Mouse (Mus musculus) intestine, embryonic 15.5 days (tissue): Measurements from ENCODE around the gene Osbpl10. TPM values are rescaled to one million over a fixed set of nuclear protein-coding genes. Genes with fewer than 3 reads are reported as not detected.
"Not testable (repeated sequence)": the region's sequence is repeated elsewhere in the genome, so short reads cannot be mapped to it uniquely, and the experiment has no call there.

Experiments
- ATAC-seq: fragments of 200-750 bp; cut with Nextera tagmentation; 2 replicates; pipeline ENCODE4 v1.8.0; 2017; ENCODE audit warnings: moderate TSS enrichment, moderate library complexity
- H3K27ac ChIP-seq: fragments of 300-500 bp; sonication (generic); 2 replicates; pipeline ENCODE4 v1.5.1; 2015; ENCODE audit warnings: mild to moderate bottlenecking, inconsistent platforms
- H3K27me3 ChIP-seq: fragments of 300-500 bp; sonication (generic); replicated peaks from 2 replicates; pipeline ENCODE4 v1.6.1; 2015; ENCODE audit warnings: inconsistent platforms
- H3K36me3 ChIP-seq: fragments of 300-500 bp; sonication (generic); 2 replicates; pipeline ENCODE4 v1.6.1; 2015; ENCODE audit warnings: inconsistent platforms
- H3K4me1 ChIP-seq: fragments of 300-500 bp; sonication (generic); replicated peaks from 2 replicates; pipeline ENCODE4 v1.6.1; 2015; ENCODE audit warnings: inconsistent platforms
- H3K4me2 ChIP-seq: fragments of 300-500 bp; sonication (generic); replicated peaks from 2 replicates; pipeline ENCODE4 v1.6.1; 2015; ENCODE audit warnings: mild to moderate bottlenecking, inconsistent platforms
- H3K4me3 ChIP-seq: fragments of 300-500 bp; sonication (generic); replicated peaks from 2 replicates; pipeline ENCODE4 v1.5.1; 2015; ENCODE audit warnings: inconsistent platforms
- H3K9ac ChIP-seq: fragments of 300-500 bp; sonication (generic); 2 replicates; pipeline ENCODE4 v1.6.1; 2015; ENCODE audit warnings: inconsistent platforms
- H3K9me3 ChIP-seq: fragments of 300-500 bp; sonication (generic); 2 replicates; pipeline ENCODE4 v1.6.1; 2016; ENCODE audit warnings: inconsistent platforms
- WGBS: fragments of 180-500 bp; shearing (Covaris S2); methylation state at CpG from one replicate; pipeline ENCODE4 v1.1.7; 2015; 5-methylcytosine and 5-hydroxymethylcytosine counted together
- polyA plus RNA-seq: library from polyadenylated mRNA; unstranded; fragments of >200 nt; fragmentation: Nextera tagmentation; extraction: Ambion mirVana; gene quantifications from 2 replicates; pipeline ENCODE4 v1.2.1, GENCODE M21; 2015

Osbpl10 gene
- polyA plus RNA-seq, 1 experiment from 2014 or later = 2.5 TPM

- peak; percentile 54; the same call in 1 of the 2 replicates for ATAC-seq
- Histone ChIP-seq H3K4me1 (peaks cover 6% of the 10 kb centered on the region; the same call in 1 of the 2 replicates), H3K36me3 (no peaks in the 10 kb centered on the region), H3K9me3 (no peaks in the 10 kb centered on the region), H3K4me3 (no peak overlapping the region), H3K27me3 (no peaks in the 10 kb centered on the region), H3K4me2 (no peak overlapping the region), H3K9ac (no peak overlapping the region), H3K27ac (no peak overlapping the region)
- WGBS = 78% methylated on average over 11 of the region's 11 CpGs
These were observed 23.0 kb upstream of the Osbpl10 start for GRCm38 (mm10) chr9:114955340-114955739.

GRCm38 (mm10) chr9:114956945-114957344 lies 21.4 kb upstream of the Osbpl10 start:
- peak; percentile 57; the same call in 1 of the 2 replicates for ATAC-seq
- no peak overlapping the region for H3K9ac ChIP-seq
- no peaks in the 10 kb centered on the region for H3K27me3 ChIP-seq
- no peak overlapping the region for H3K4me3 ChIP-seq
- H3K36me3 ChIP-seq = no peaks in the 10 kb centered on the region
- H3K9me3 ChIP-seq = no peaks in the 10 kb centered on the region
- H3K27ac ChIP-seq = no peak overlapping the region
- no peak overlapping the region for H3K4me2 ChIP-seq
- peaks cover 6% of the 10 kb centered on the region; the same call in 1 of the 2 replicates for H3K4me1 ChIP-seq
- WGBS = 40% methylated on average over 5 of the region's 5 CpGs

- no peaks in the 10 kb centered on the region for H3K36me3 ChIP-seq
- no peaks in the 10 kb centered on the region for H3K27me3 ChIP-seq
- peak overlapping the region; percentile 62 for H3K27ac ChIP-seq
- no peak overlapping the region for H3K4me3 ChIP-seq
- peak; percentile 78 for ATAC-seq
- H3K9ac ChIP-seq = no peak overlapping the region
- H3K4me1 ChIP-seq = peaks cover 6% of the 10 kb centered on the region; the same call in 1 of the 2 replicates
- 61% methylated on average over 4 of the region's 4 CpGs for WGBS
- H3K9me3 ChIP-seq = no peaks in the 10 kb centered on the region
- H3K4me2 ChIP-seq = no peak overlapping the region
These were observed 18.2 kb upstream of the Osbpl10 start for GRCm38 (mm10) chr9:114960043-114960789.

- H3K9me3 ChIP-seq = no peaks in the 10 kb centered on the region
- no peak for ATAC-seq
- no peak overlapping the region for H3K27ac ChIP-seq
- no peak overlapping the region for H3K9ac ChIP-seq
- no peaks in the 10 kb centered on the region for H3K27me3 ChIP-seq
- WGBS = 70% methylated on average over 6 of the region's 6 CpGs
- no peak overlapping the region for H3K4me2 ChIP-seq
- no peaks in the 10 kb centered on the region for H3K36me3 ChIP-seq
- H3K4me1 ChIP-seq = peaks cover 3% of the 10 kb centered on the region; the same call in 1 of the 2 replicates
- H3K4me3 ChIP-seq = no peak overlapping the region
These were observed 17.5 kb upstream of the Osbpl10 start for GRCm38 (mm10) chr9:114960844-114961243.

- Histone ChIP-seq H3K9me3 (no peaks in the 10 kb centered on the region), H3K4me3 (no peak overlapping the region), H3K9ac (no peak overlapping the region), H3K27me3 (no peaks in the 10 kb centered on the region), H3K4me1 (peaks cover 3% of the 10 kb centered on the region; the same call in 1 of the 2 replicates), H3K27ac (no peak overlapping the region), H3K36me3 (no peaks in the 10 kb centered on the region), H3K4me2 (no peak overlapping the region)
- 58% methylated on average over 3 of the region's 3 CpGs for WGBS
- no peak for ATAC-seq
These were observed 14.3 kb upstream of the Osbpl10 start for GRCm38 (mm10) chr9:114964093-114964492.

- not testable (repeated sequence) for H3K4me2 ChIP-seq, H3K4me1 ChIP-seq, ATAC-seq, H3K27ac ChIP-seq, H3K9ac ChIP-seq, H3K27me3 ChIP-seq, H3K9me3 ChIP-seq, H3K4me3 ChIP-seq, H3K36me3 ChIP-seq
- 82% methylated on average over 7 of the region's 7 CpGs for WGBS
These were observed 12.1 kb upstream of the Osbpl10 start for GRCm38 (mm10) chr9:114966286-114966685.

- no peaks in the 10 kb centered on the region for H3K9me3 ChIP-seq
- H3K4me1 ChIP-seq = peaks cover 13% of the 10 kb centered on the region
- 8% methylated on average over 31 of the region's 31 CpGs for WGBS
- H3K27me3 ChIP-seq = no peaks in the 10 kb centered on the region
- ATAC-seq = peak; percentile 79
- H3K9ac ChIP-seq = peak overlapping the region; percentile 73
- no peaks in the 10 kb centered on the region for H3K36me3 ChIP-seq
- peak overlapping the region; percentile 89 for H3K4me2 ChIP-seq
- H3K27ac ChIP-seq = peak overlapping the region; percentile 86
- peak overlapping the region; percentile 88 for H3K4me3 ChIP-seq
These were observed 698 bp upstream of the Osbpl10 start for GRCm38 (mm10) chr9:114977461-114978280.

GRCm38 (mm10) chr9:114979969-114980368 lies 1.6 kb downstream of the Osbpl10 start:
- H3K4me1 ChIP-seq = peaks cover 13% of the 10 kb centered on the region
- WGBS = 47% methylated on average over 6 of the region's 6 CpGs
- peak overlapping the region; percentile 89; the same call in 1 of the 2 replicates for H3K4me2 ChIP-seq
- no peak overlapping the region for H3K27ac ChIP-seq
- H3K36me3 ChIP-seq = no peaks in the 10 kb centered on the region
- no peak for ATAC-seq
- H3K27me3 ChIP-seq = no peaks in the 10 kb centered on the region
- no peak overlapping the region; the same call in 1 of the 2 replicates for H3K4me3 ChIP-seq
- no peak overlapping the region for H3K9ac ChIP-seq
- H3K9me3 ChIP-seq = no peaks in the 10 kb centered on the region

- 93% methylated on average over 16 of the region's 16 CpGs for WGBS
- Histone ChIP-seq H3K9ac (no peak within 1 kb of the TSS), H3K27ac (no peak within 1 kb of the TSS), H3K9me3 (no peaks in the 10 kb centered on the region), H3K4me1 (peaks cover 8% of the 10 kb centered on the region), H3K27me3 (no peaks in the 10 kb centered on the region), H3K4me2 (no peak within 1 kb of the TSS), H3K4me3 (no peak within 1 kb of the TSS), H3K36me3 (no peaks in the 10 kb centered on the region)
- ATAC-seq = no peak
These were observed 4.5 kb downstream of the Osbpl10 start, which contains the start of gene Rps27rt for GRCm38 (mm10) chr9:114982689-114983360. Rps27rt (minus strand) TSS chr9:114982739.

- Histone ChIP-seq H3K27ac (no peak overlapping the region), H3K9ac (no peak overlapping the region), H3K9me3 (no peaks in the 10 kb centered on the region), H3K27me3 (no peaks in the 10 kb centered on the region), H3K4me1 (no peaks in the 10 kb centered on the region), H3K4me2 (no peak overlapping the region), H3K36me3 (no peaks in the 10 kb centered on the region), H3K4me3 (no peak overlapping the region)
- WGBS = 90% methylated on average over 5 of the region's 5 CpGs
- no peak for ATAC-seq
These were observed 7.4 kb downstream of the Osbpl10 start for GRCm38 (mm10) chr9:114985741-114986140.

- no peaks in the 10 kb centered on the region for H3K27me3 ChIP-seq
- WGBS = 89% methylated on average over 5 of the region's 5 CpGs
- no peak overlapping the region for H3K9ac ChIP-seq
- ATAC-seq = no peak
- no peak overlapping the region for H3K27ac ChIP-seq
- no peaks in the 10 kb centered on the region for H3K36me3 ChIP-seq
- H3K4me3 ChIP-seq = no peak overlapping the region
- no peak overlapping the region for H3K4me2 ChIP-seq
- no peaks in the 10 kb centered on the region for H3K9me3 ChIP-seq
- no peaks in the 10 kb centered on the region for H3K4me1 ChIP-seq
These were observed 8.0 kb downstream of the Osbpl10 start for GRCm38 (mm10) chr9:114986361-114986760.

- no peak overlapping the region for H3K27ac ChIP-seq
- no peak for ATAC-seq
- WGBS = 97% methylated on average over 3 of the region's 3 CpGs
- no peaks in the 10 kb centered on the region for H3K27me3 ChIP-seq
- no peaks in the 10 kb centered on the region for H3K36me3 ChIP-seq
- H3K4me3 ChIP-seq = no peak overlapping the region
- H3K9me3 ChIP-seq = no peaks in the 10 kb centered on the region
- no peak overlapping the region for H3K4me2 ChIP-seq
- H3K4me1 ChIP-seq = no peaks in the 10 kb centered on the region
- H3K9ac ChIP-seq = no peak overlapping the region
These were observed 9.7 kb downstream of the Osbpl10 start for GRCm38 (mm10) chr9:114988029-114988428.
